Mouse (Mus musculus) liver, embryonic 15.5 days (tissue): ENCODE data around the gene Batf. TPM values are rescaled to one million over a fixed set of nuclear protein-coding genes. Genes with fewer than 3 reads are reported as not detected.

ENCODE experiments used
- ATAC-seq: fragments of 200-750 bp; cut with Nextera tagmentation; 2 replicates; pipeline ENCODE4 v1.8.0; 2017; ENCODE audit warnings: moderate number of reproducible peaks, mild to moderate bottlenecking, moderate library complexity; ENCODE audit not compliant: insufficient read depth
- H3K27ac ChIP-seq: fragments of 300-500 bp; sonication (generic); replicated peaks from 2 replicates; pipeline ENCODE4 v1.5.1; 2015; ENCODE audit warnings: mild to moderate bottlenecking, inconsistent platforms
- H3K27me3 ChIP-seq: fragments of 300-500 bp; sonication (generic); 2 replicates; pipeline ENCODE4 v1.6.1; 2015; ENCODE audit warnings: mild to moderate bottlenecking, inconsistent platforms
- H3K36me3 ChIP-seq: fragments of 300-500 bp; sonication (generic); replicated peaks from 2 replicates; pipeline ENCODE4 v1.6.1; 2015; ENCODE audit warnings: moderate library complexity, mild to moderate bottlenecking, inconsistent platforms
- H3K4me1 ChIP-seq: fragments of 300-500 bp; sonication (generic); replicated peaks from 2 replicates; pipeline ENCODE4 v1.6.1; 2015; ENCODE audit warnings: inconsistent platforms
- H3K4me2 ChIP-seq: fragments of 300-500 bp; sonication (generic); 2 replicates; pipeline ENCODE4 v1.6.1; 2015; ENCODE audit warnings: moderate library complexity, mild to moderate bottlenecking, inconsistent platforms
- H3K4me3 ChIP-seq: fragments of 300-500 bp; sonication (generic); replicated peaks from 2 replicates; pipeline ENCODE4 v1.5.1; 2015; ENCODE audit warnings: mild to moderate bottlenecking, inconsistent platforms
- H3K9ac ChIP-seq: fragments of 300-500 bp; sonication (generic); 2 replicates; pipeline ENCODE4 v1.6.1; 2015; ENCODE audit warnings: moderate library complexity, mild to moderate bottlenecking, inconsistent platforms
- H3K9me3 ChIP-seq: fragments of 300-500 bp; sonication (generic); replicated peaks from 2 replicates; pipeline ENCODE4 v1.6.1; 2016; ENCODE audit warnings: inconsistent platforms
- WGBS: fragments of 180-500 bp; shearing (Covaris S2); methylation state at CpG from one replicate; pipeline ENCODE4 v1.1.7; 2015; ENCODE audit warnings: mixed read lengths; ENCODE audit not compliant: insufficient replicate concordance; 5-methylcytosine and 5-hydroxymethylcytosine counted together
- polyA plus RNA-seq: library from polyadenylated mRNA; unstranded; fragments of >200 nt; fragmentation: Nextera tagmentation; extraction: Ambion mirVana; gene quantifications from 2 replicates; pipeline ENCODE4 v1.2.1, GENCODE M21; 2015

Batf gene
- 4.4 and 4.6 TPM in 2 replicates for polyA plus RNA-seq

- H3K4me1 ChIP-seq = no peaks in the 10 kb centered on the region
- H3K9ac ChIP-seq = peak within 1 kb of the TSS; percentile 5; the same call in 1 of the 2 replicates
- peak within 1 kb of the TSS; percentile 57 for H3K4me2 ChIP-seq
- H3K36me3 ChIP-seq = no peaks in the 10 kb centered on the region
- no peak within 1 kb of the TSS for H3K27ac ChIP-seq
- peak within 1 kb of the TSS; percentile 42 for H3K4me3 ChIP-seq
- H3K27me3 ChIP-seq = no peaks in the 10 kb centered on the region
- WGBS = 4% methylated on average over 22 of the region's 22 CpGs
- no peak for ATAC-seq
- H3K9me3 ChIP-seq = no peaks in the 10 kb centered on the region
Observed at GRCm38 (mm10) chr12:85686466-85687216, at the start of gene Batf. Gene Batf, plus strand, starts transcription at chr12:85686669.

GRCm38 (mm10) chr12:85637932-85638331 lies 48.5 kb upstream of the Batf start:
- H3K36me3 ChIP-seq = no peaks in the 10 kb centered on the region
- WGBS = 53% methylated on average over 9 of the region's 9 CpGs

GRCm38 (mm10) chr12:85638541-85639325 lies 47.7 kb upstream of the Batf start:
- Histone ChIP-seq H3K9me3 (no peaks in the 10 kb centered on the region), H3K36me3 (no peaks in the 10 kb centered on the region), H3K9ac (no peak overlapping the region), H3K27me3 (no peaks in the 10 kb centered on the region), H3K4me2 (no peak overlapping the region), H3K4me3 (no peak overlapping the region), H3K4me1 (no peaks in the 10 kb centered on the region; the same call in 1 of the 2 replicates), H3K27ac (no peak overlapping the region)
- 72% methylated on average over 20 of the region's 20 CpGs for WGBS
- ATAC-seq = no peak

More at GRCm38 (mm10) chr12:85637932-85638331, 48.5 kb upstream of the Batf start:
- H3K27ac ChIP-seq = no peak overlapping the region
- no peak for ATAC-seq
- no peak overlapping the region for H3K9ac ChIP-seq
- no peaks in the 10 kb centered on the region for H3K27me3 ChIP-seq
- H3K9me3 ChIP-seq = no peaks in the 10 kb centered on the region
- H3K4me2 ChIP-seq = no peak overlapping the region
- H3K4me3 ChIP-seq = no peak overlapping the region
- H3K4me1 ChIP-seq = no peaks in the 10 kb centered on the region

GRCm38 (mm10) chr12:85639326-85640008 lies 47.0 kb upstream of the Batf start:
- Histone ChIP-seq H3K4me3 (no peak overlapping the region), H3K9me3 (no peaks in the 10 kb centered on the region), H3K27me3 (no peaks in the 10 kb centered on the region), H3K4me1 (no peaks in the 10 kb centered on the region; the same call in 1 of the 2 replicates), H3K9ac (no peak overlapping the region), H3K36me3 (no peaks in the 10 kb centered on the region), H3K4me2 (no peak overlapping the region), H3K27ac (no peak overlapping the region)
- ATAC-seq = no peak
- 72% methylated on average over 12 of the region's 12 CpGs for WGBS

GRCm38 (mm10) chr12:85640852-85641563 lies 45.5 kb upstream of the Batf start:
- WGBS = 19% methylated on average over 10 of the region's 10 CpGs
- ATAC-seq = no peak

GRCm38 (mm10) chr12:85641564-85641931 lies 44.9 kb upstream of the Batf start:
- no peak for ATAC-seq
- H3K36me3 ChIP-seq = no peaks in the 10 kb centered on the region
- no peak overlapping the region for H3K4me2 ChIP-seq
- H3K4me3 ChIP-seq = no peak overlapping the region
- H3K9me3 ChIP-seq = no peaks in the 10 kb centered on the region
- H3K27ac ChIP-seq = no peak overlapping the region
- H3K9ac ChIP-seq = no peak overlapping the region
- H3K4me1 ChIP-seq = no peaks in the 10 kb centered on the region; the same call in 1 of the 2 replicates
- no peaks in the 10 kb centered on the region for H3K27me3 ChIP-seq
- WGBS = 57% methylated on average over 4 of the region's 4 CpGs

More at GRCm38 (mm10) chr12:85640852-85641563, 45.5 kb upstream of the Batf start:
- Histone ChIP-seq H3K4me2 (no peak overlapping the region), H3K36me3 (no peaks in the 10 kb centered on the region), H3K27me3 (no peaks in the 10 kb centered on the region), H3K27ac (no peak overlapping the region), H3K9ac (no peak overlapping the region), H3K4me1 (no peaks in the 10 kb centered on the region; the same call in 1 of the 2 replicates), H3K9me3 (no peaks in the 10 kb centered on the region), H3K4me3 (no peak overlapping the region)

GRCm38 (mm10) chr12:85643735-85644134 lies 42.7 kb upstream of the Batf start:
- 62% methylated on average over 5 of the region's 5 CpGs for WGBS
- Histone ChIP-seq H3K27ac (no peak overlapping the region), H3K4me1 (no peaks in the 10 kb centered on the region; the same call in 1 of the 2 replicates), H3K9me3 (no peaks in the 10 kb centered on the region), H3K36me3 (no peaks in the 10 kb centered on the region), H3K9ac (no peak overlapping the region), H3K27me3 (no peaks in the 10 kb centered on the region), H3K4me2 (no peak overlapping the region), H3K4me3 (no peak overlapping the region)
- ATAC-seq = no peak

GRCm38 (mm10) chr12:85645664-85646063 lies 40.8 kb upstream of the Batf start:
- Histone ChIP-seq H3K27me3 (no peaks in the 10 kb centered on the region), H3K27ac (no peak overlapping the region), H3K9me3 (no peaks in the 10 kb centered on the region), H3K4me2 (no peak overlapping the region), H3K36me3 (no peaks in the 10 kb centered on the region), H3K9ac (no peak overlapping the region), H3K4me1 (no peaks in the 10 kb centered on the region; the same call in 1 of the 2 replicates), H3K4me3 (no peak overlapping the region)
- 63% methylated on average over 4 of the region's 4 CpGs for WGBS
- no peak for ATAC-seq

GRCm38 (mm10) chr12:85647346-85647745 lies 39.1 kb upstream of the Batf start:
- ATAC-seq = no peak

GRCm38 (mm10) chr12:85647955-85648354 lies 38.5 kb upstream of the Batf start:
- no peak for ATAC-seq
- no peaks in the 10 kb centered on the region; the same call in 1 of the 2 replicates for H3K4me1 ChIP-seq
- peak overlapping the region; percentile 14; the same call in 1 of the 2 replicates for H3K27ac ChIP-seq
- no peak overlapping the region for H3K4me3 ChIP-seq
- no peaks in the 10 kb centered on the region for H3K36me3 ChIP-seq
- H3K9ac ChIP-seq = no peak overlapping the region
- no peaks in the 10 kb centered on the region for H3K9me3 ChIP-seq
- H3K27me3 ChIP-seq = no peaks in the 10 kb centered on the region
- WGBS = 15% methylated on average over 1 of the region's 1 CpGs
- peak overlapping the region; percentile 13; the same call in 1 of the 2 replicates for H3K4me2 ChIP-seq

More at GRCm38 (mm10) chr12:85647346-85647745, 39.1 kb upstream of the Batf start:
- Histone ChIP-seq H3K27ac (peak overlapping the region; percentile 14; the same call in 1 of the 2 replicates), H3K9ac (no peak overlapping the region), H3K4me1 (no peaks in the 10 kb centered on the region; the same call in 1 of the 2 replicates), H3K27me3 (no peaks in the 10 kb centered on the region), H3K4me3 (no peak overlapping the region), H3K4me2 (0 out of 2 replicates have a peak overlapping the region, but pooled peaks have one; percentile 13), H3K36me3 (no peaks in the 10 kb centered on the region), H3K9me3 (no peaks in the 10 kb centered on the region)
- 22% methylated on average over 10 of the region's 10 CpGs for WGBS
